Mouse (Mus musculus) lung, postnatal 0 days (tissue): Measurements from ENCODE around the gene Gm47995. TPM values are rescaled to one million over a fixed set of nuclear protein-coding genes. Genes with fewer than 3 reads are reported as not detected.

Experiments
- ATAC-seq: fragments of 200-750 bp; cut with Nextera tagmentation; 2 replicates; pipeline ENCODE4 v1.8.0; 2017; ENCODE audit warnings: moderate library complexity
- DNase-seq: peaks from one replicate; pipeline ENCODE4 v3.0.0-alpha.2; 2016; ENCODE audit warnings: low spot score
- H3K27ac ChIP-seq: fragments of 300-500 bp; sonication (generic); 2 replicates; pipeline ENCODE4 v1.5.1; 2014; ENCODE audit warnings: antibody characterized with exemption, mild to moderate bottlenecking, low read length, mixed read lengths
- H3K27me3 ChIP-seq: fragments of 300-500 bp; sonication (generic); replicated peaks from 2 replicates; pipeline ENCODE4 v1.6.1; 2014; ENCODE audit warnings: low read length, mixed read lengths; ENCODE audit not compliant: insufficient read depth
- H3K36me3 ChIP-seq: fragments of 300-500 bp; sonication (generic); 2 replicates; pipeline ENCODE4 v1.6.1; 2014; ENCODE audit warnings: low read length, mixed read lengths; ENCODE audit not compliant: insufficient read depth
- H3K4me1 ChIP-seq: fragments of 300-500 bp; sonication (generic); 2 replicates; pipeline ENCODE4 v1.6.1; 2014; ENCODE audit warnings: antibody characterized with exemption, low read depth, low read length, mixed read lengths; ENCODE audit not compliant: insufficient read depth
- H3K4me2 ChIP-seq: fragments of 300-500 bp; sonication (generic); replicated peaks from 2 replicates; pipeline ENCODE4 v1.6.1; 2014; ENCODE audit warnings: low read depth, mild to moderate bottlenecking, low read length, moderate library complexity, mixed read lengths
- H3K4me3 ChIP-seq: fragments of 300-500 bp; sonication (generic); 2 replicates; pipeline ENCODE4 v1.5.1; 2014; ENCODE audit warnings: low read depth, low read length
- H3K9ac ChIP-seq: fragments of 300-500 bp; sonication (generic); replicated peaks from 2 replicates; pipeline ENCODE4 v1.6.1; 2014; ENCODE audit warnings: low read depth, mild to moderate bottlenecking
- H3K9me3 ChIP-seq: fragments of 300-500 bp; sonication (generic); 2 replicates; pipeline ENCODE4 v1.6.1; 2016; ENCODE audit warnings: low read length, mixed read lengths
- CTCF ChIP-seq: IDR thresholded peaks from 2 replicates; pipeline ENCODE4 v1.5.1; 2016; ENCODE audit warnings: antibody characterized with exemption, mild to moderate bottlenecking
- EP300 ChIP-seq: IDR thresholded peaks from 2 replicates; pipeline ENCODE4 v1.6.1; 2016; ENCODE audit warnings: antibody characterized with exemption, mild to moderate bottlenecking, control low read depth
- WGBS: fragments of 180-500 bp; shearing (Covaris S2); extraction: QIAGEN DNeasy Blood & Tissue Kit; methylation state at CpG from one replicate; pipeline ENCODE4 v1.1.7; 2014; 5-methylcytosine and 5-hydroxymethylcytosine counted together
- polyA plus RNA-seq: library from polyadenylated mRNA; unstranded; fragments of >200 nt; fragmentation: Nextera tagmentation; extraction: Ambion mirVana; gene quantifications from 2 replicates; pipeline ENCODE4 v1.2.1, GENCODE M21; 2015

The Gm47995 gene
- polyA plus RNA-seq, 1 experiment from 2014 or later: 0.13 TPM

GRCm38 (mm10) chr1:151156777-151157632, 41.2 kb upstream of the Gm47995 start:
- H3K9me3 ChIP-seq: no peaks in the 10 kb centered on the region
- TF ChIP-seq EP300 (no peak), CTCF (no peak)
- H3K27ac ChIP-seq: no peak overlapping the region
- DNase-seq (no peak), ATAC-seq (no peak)
- H3K27me3 ChIP-seq: no peaks in the 10 kb centered on the region
- 56% methylated on average over 7 of the region's 7 CpGs for WGBS
- no peak overlapping the region for H3K9ac ChIP-seq
- H3K4me3 ChIP-seq: no peak overlapping the region
- no peak overlapping the region for H3K4me2 ChIP-seq
- no peaks in the 10 kb centered on the region for H3K4me1 ChIP-seq
- H3K36me3 ChIP-seq: no peaks in the 10 kb centered on the region

- TF ChIP-seq EP300 (no peak), CTCF (no peak)
- H3K9me3 ChIP-seq: no peaks in the 10 kb centered on the region
- no peaks in the 10 kb centered on the region for H3K36me3 ChIP-seq
- no peak overlapping the region for H3K4me2 ChIP-seq
- no peak for ATAC-seq
- 80% methylated on average over 9 of the region's 9 CpGs for WGBS
- H3K27ac ChIP-seq: no peak overlapping the region
- no peaks in the 10 kb centered on the region for H3K27me3 ChIP-seq
- no peaks in the 10 kb centered on the region for H3K4me1 ChIP-seq
- no peak for DNase-seq
- no peak overlapping the region for H3K4me3 ChIP-seq
- no peak overlapping the region for H3K9ac ChIP-seq
Observed at GRCm38 (mm10) chr1:151157963-151158856, 40.0 kb upstream of the Gm47995 start.

- Histone ChIP-seq H3K27me3 (no peaks in the 10 kb centered on the region), H3K9ac (no peak overlapping the region), H3K4me2 (no peak overlapping the region), H3K9me3 (no peaks in the 10 kb centered on the region), H3K4me1 (no peaks in the 10 kb centered on the region), H3K36me3 (no peaks in the 10 kb centered on the region), H3K4me3 (no peak overlapping the region), H3K27ac (no peak overlapping the region)
- WGBS: 82% methylated on average over 2 of the region's 2 CpGs
- no peak for ATAC-seq
- TF ChIP-seq EP300 (no peak), CTCF (no peak)
- no peak for DNase-seq
Observed at GRCm38 (mm10) chr1:151158857-151159510, 39.3 kb upstream of the Gm47995 start.

GRCm38 (mm10) chr1:151166031-151166430, 32.2 kb upstream of the Gm47995 start:
- Histone ChIP-seq H3K27me3 (no peaks in the 10 kb centered on the region), H3K27ac (no peak overlapping the region), H3K4me3 (no peak overlapping the region), H3K9ac (no peak overlapping the region), H3K4me2 (no peak overlapping the region), H3K4me1 (no peaks in the 10 kb centered on the region; the same call in 1 of the 2 replicates), H3K9me3 (no peaks in the 10 kb centered on the region), H3K36me3 (no peaks in the 10 kb centered on the region)
- no peak for ATAC-seq
- no peak for DNase-seq
- 41% methylated on average over 8 of the region's 8 CpGs for whole genome bisulfite sequencing
- TF ChIP-seq CTCF (no peak), EP300 (no peak)

- ATAC-seq: no peak
- TF ChIP-seq EP300 (no peak), CTCF (no peak)
- no peak overlapping the region for H3K27ac ChIP-seq
Observed at GRCm38 (mm10) chr1:151167297-151168047, 30.8 kb upstream of the Gm47995 start.

More at GRCm38 (mm10) chr1:151167297-151168047, 30.8 kb upstream of the Gm47995 start:
- Histone ChIP-seq H3K27me3 (no peaks in the 10 kb centered on the region), H3K4me2 (no peak overlapping the region), H3K36me3 (no peaks in the 10 kb centered on the region), H3K9ac (no peak overlapping the region), H3K9me3 (no peaks in the 10 kb centered on the region), H3K4me1 (no peaks in the 10 kb centered on the region; the same call in 1 of the 2 replicates), H3K4me3 (no peak overlapping the region)
- WGBS: 29% methylated on average over 12 of the region's 12 CpGs
- DNase-seq: peak; percentile 10
